Mouse (Mus musculus): ENCODE measurements around the gene Arpc4.

Gene Arpc4

GRCm38 (mm10) chr6:113404649-113405448 lies 26.9 kb downstream of the Arpc4 start:
- no peak for DNase-seq (ENCODE audit: low read depth)

GRCm38 (mm10) chr6:113405483-113405882 lies 27.6 kb downstream of the Arpc4 start:
- DNase-seq (ENCODE audit: low read depth) = no peak

- DNase-seq (ENCODE audit: low read depth) = peak; percentile 47
Observed at GRCm38 (mm10) chr6:113406683-113407082, 28.8 kb downstream of the Arpc4 start.

GRCm38 (mm10) chr6:113410001-113410400 lies 32.1 kb downstream of the Arpc4 start:
- no peak for DNase-seq (ENCODE audit: low read depth)

GRCm38 (mm10) chr6:113416416-113416815 lies 38.5 kb downstream of the Arpc4 start:
- peak; percentile 44 for DNase-seq (ENCODE audit: low read depth)

GRCm38 (mm10) chr6:113418441-113419198 lies 40.7 kb downstream of the Arpc4 start:
- DNase-seq (ENCODE audit: low read depth) = peak; percentile 52

- DNase-seq (ENCODE audit: low read depth) = peak; percentile 100
Observed at GRCm38 (mm10) chr6:113419199-113419587, 41.3 kb downstream of the Arpc4 start, which contains the start of gene Rpusd3. Gene Rpusd3, minus strand, starts transcription at chr6:113419340.

- no peak for DNase-seq (ENCODE audit: low read depth)
Observed at GRCm38 (mm10) chr6:113423000-113423399, 45.1 kb downstream of the Arpc4 start.

GRCm38 (mm10) chr6:113424187-113424586 lies 46.3 kb downstream of the Arpc4 start:
- no peak for DNase-seq (ENCODE audit: low read depth)

- DNase-seq (ENCODE audit: low read depth) = no peak
Observed at GRCm38 (mm10) chr6:113426696-113427095, 48.8 kb downstream of the Arpc4 start.

- peak; percentile 76 for DNase-seq (ENCODE audit: low read depth)
Observed at GRCm38 (mm10) chr6:113427397-113427796, 49.5 kb downstream of the Arpc4 start.

- DNase-seq (ENCODE audit: low read depth) = no peak
Observed at GRCm38 (mm10) chr6:113428006-113428405, 50.1 kb downstream of the Arpc4 start.

GRCm38 (mm10) chr6:113429965-113430364 lies 52.0 kb downstream of the Arpc4 start:
- DNase-seq (ENCODE audit: low read depth) = no peak

- no peak for DNase-seq (ENCODE audit: low read depth)
Observed at GRCm38 (mm10) chr6:113430846-113431245, 52.9 kb downstream of the Arpc4 start.

GRCm38 (mm10) chr6:113431801-113432200 lies 53.9 kb downstream of the Arpc4 start:
- no peak for DNase-seq (ENCODE audit: low read depth)

GRCm38 (mm10) chr6:113433661-113434060 lies 55.7 kb downstream of the Arpc4 start:
- DNase-seq (ENCODE audit: low read depth) = no peak

GRCm38 (mm10) chr6:113434691-113435090 lies 56.8 kb downstream of the Arpc4 start:
- no peak for DNase-seq (ENCODE audit: low read depth)

- no peak for DNase-seq (ENCODE audit: low read depth)
Observed at GRCm38 (mm10) chr6:113435664-113436205, 57.8 kb downstream of the Arpc4 start, which contains the start of gene Cidec. Gene Cidec, minus strand, starts transcription at chr6:113435760.

GRCm38 (mm10) chr6:113437135-113437534 lies 59.2 kb downstream of the Arpc4 start:
- no peak for DNase-seq (ENCODE audit: low read depth)

- peak; percentile 68 for DNase-seq (ENCODE audit: low read depth)
Observed at GRCm38 (mm10) chr6:113438721-113439430, 61.0 kb downstream of the Arpc4 start.
